Mouse (Mus musculus): ENCODE results near the gene Gm43064. TPM values are rescaled to one million over a fixed set of nuclear protein-coding genes. Genes with fewer than 3 reads are reported as not detected.

Gene Gm43064
- total RNA-seq, 2 experiments from 2014 or later = 0.31 TPM; not detected in 1

Other genes starting within 250 kb of the Gm43064 start
- gene Syt6, start 234.3 kb upstream of the Gm43064 start, total RNA-seq (2021) = 1 to 10 TPM; 6.6 to 7.0 TPM
- gene Atg4a-ps, start 163.5 kb upstream of the Gm43064 start, total RNA-seq (2021) = under 1 TPM in 1 of 2 experiments, not detected in 1; 0.59 TPM
- gene Olfml3, start 71.6 kb upstream of the Gm43064 start, total RNA-seq (2021) = 10 to 100 TPM; 12.5 to 15.0 TPM
- not detected for gene Gm10964, start 70.2 kb upstream of the Gm43064 start, total RNA-seq (2021)
- 100 to 1,000 TPM; 108 to 115 TPM for gene Hipk1, start 18.0 kb upstream of the Gm43064 start, total RNA-seq (2021)
- gene Dclre1b, start 129 bp upstream of the Gm43064 start, total RNA-seq (2021) = 1 to 10 TPM; 8.5 to 9.3 TPM
- 10 to 100 TPM; 15.3 to 18.6 TPM for gene Ap4b1, start 53 bp upstream of the Gm43064 start, total RNA-seq (2021)
- gene Bcl2l15, start 23.0 kb downstream of the Gm43064 start, total RNA-seq (2021) = 1 to 10 TPM; 1.5 to 1.6 TPM
- gene Ptpn22, start 50.2 kb downstream of the Gm43064 start, total RNA-seq (2021) = under 1 TPM; 0.91 to 0.96 TPM
- 10 to 100 TPM; 20.0 to 20.3 TPM for gene Rsbn1, start 104.5 kb downstream of the Gm43064 start, total RNA-seq (2021)
- gene Phtf1, start 158.5 kb downstream of the Gm43064 start, total RNA-seq (2021) = 10 to 100 TPM; 38.7 to 46.7 TPM

Data from layer of hippocampus, postnatal 25 days (tissue).